Mouse (Mus musculus): Measurements from ENCODE around the gene Ppp2r2c. TPM values are rescaled to one million over a fixed set of nuclear protein-coding genes. Genes with fewer than 3 reads are reported as not detected.

Gene Ppp2r2c
- under 1 TPM; 0.08 to 0.28 TPM for total RNA-seq (2021)

- DNase-seq: no peak
- intact Hi-C loops (cut with DNase I): no loop called here
Observed at GRCm38 (mm10) chr5:36868266-36869090, at the start of gene Ppp2r2c. Ppp2r2c (plus strand) TSS chr5:36868513.

GRCm38 (mm10) chr5:36819742-36820141 lies 48.6 kb upstream of the Ppp2r2c start:
- DNase-seq: no peak
- intact Hi-C loops (cut with DNase I): no loop called here

GRCm38 (mm10) chr5:36820142-36820541 lies 48.2 kb upstream of the Ppp2r2c start:
- peak; percentile 39 to 60 for DNase-seq
- intact Hi-C loops (cut with DNase I): no loop called here

GRCm38 (mm10) chr5:36822907-36823306 lies 45.4 kb upstream of the Ppp2r2c start:
- intact Hi-C loops (cut with DNase I): no loop called here
- DNase-seq: no peak

GRCm38 (mm10) chr5:36829098-36829497 lies 39.2 kb upstream of the Ppp2r2c start:
- intact Hi-C loops (cut with DNase I): no loop called here
- DNase-seq: no peak

GRCm38 (mm10) chr5:36829913-36830879 lies 38.1 kb upstream of the Ppp2r2c start, which contains the start of gene Man2b2:
Man2b2 (minus strand) TSS chr5:36830653.
- peak; percentile 92 to 96 for DNase-seq

GRCm38 (mm10) chr5:36831272-36831671 lies 37.0 kb upstream of the Ppp2r2c start:
- intact Hi-C loops (cut with DNase I): no loop called here
- DNase-seq: no peak

More at GRCm38 (mm10) chr5:36829913-36830879, 38.1 kb upstream of the Ppp2r2c start, which contains the start of gene Man2b2:
- intact Hi-C loops (cut with DNase I): no loop called here

GRCm38 (mm10) chr5:36835933-36836332 lies 32.4 kb upstream of the Ppp2r2c start:
- DNase-seq: peak; percentile 60 to 78
- intact Hi-C loops (cut with DNase I): loop anchor here (1.0 to 5.0 kb wide), 3 partner anchors 82 to 166 kb away; no protein-coding TSS in a partner anchor

- DNase-seq: no peak
- intact Hi-C loops (cut with DNase I): loop anchor here (5.0 kb wide), 2 partner anchors 98 to 163 kb away; no protein-coding TSS in a partner anchor
Observed at GRCm38 (mm10) chr5:36839032-36839431, 29.3 kb upstream of the Ppp2r2c start.

GRCm38 (mm10) chr5:36839602-36840001 lies 28.7 kb upstream of the Ppp2r2c start:
- intact Hi-C loops (cut with DNase I): loop anchor here (5.0 kb wide), 2 partner anchors 98 to 163 kb away; no protein-coding TSS in a partner anchor
- DNase-seq: no peak

GRCm38 (mm10) chr5:36840092-36840491 lies 28.2 kb upstream of the Ppp2r2c start:
- intact Hi-C loops (cut with DNase I): no loop called here
- no peak for DNase-seq

GRCm38 (mm10) chr5:36841701-36842100 lies 26.6 kb upstream of the Ppp2r2c start:
- DNase-seq: no peak
- intact Hi-C loops (cut with DNase I): no loop called here

GRCm38 (mm10) chr5:36844490-36844889 lies 23.8 kb upstream of the Ppp2r2c start:
- intact Hi-C loops (cut with DNase I): no loop called here
- no peak for DNase-seq

GRCm38 (mm10) chr5:36851572-36851971 lies 16.7 kb upstream of the Ppp2r2c start:
- intact Hi-C loops (cut with DNase I): no loop called here
- no peak for DNase-seq

GRCm38 (mm10) chr5:36855180-36855579 lies 13.1 kb upstream of the Ppp2r2c start:
- DNase-seq: no peak
- intact Hi-C loops (cut with DNase I): no loop called here

- DNase-seq: no peak
- intact Hi-C loops (cut with DNase I): no loop called here
Observed at GRCm38 (mm10) chr5:36856529-36856928, 11.8 kb upstream of the Ppp2r2c start.

GRCm38 (mm10) chr5:36857546-36857945 lies 10.8 kb upstream of the Ppp2r2c start:
- intact Hi-C loops (cut with DNase I): no loop called here
- DNase-seq: no peak

- intact Hi-C loops (cut with DNase I): no loop called here
Observed at GRCm38 (mm10) chr5:36861084-36861483, 7.2 kb upstream of the Ppp2r2c start.

GRCm38 (mm10) chr5:36866701-36867250 lies 1.5 kb upstream of the Ppp2r2c start:
- intact Hi-C loops (cut with DNase I): no loop called here
- no peak for DNase-seq

More at GRCm38 (mm10) chr5:36861084-36861483, 7.2 kb upstream of the Ppp2r2c start:
- DNase-seq: no peak

GRCm38 (mm10) chr5:36867561-36867960 lies 752 bp upstream of the Ppp2r2c start:
- DNase-seq: no peak
- intact Hi-C loops (cut with DNase I): no loop called here

- intact Hi-C loops (cut with DNase I): no loop called here
- DNase-seq: no peak
Observed at GRCm38 (mm10) chr5:36869186-36869577, 869 bp downstream of the Ppp2r2c start.

Measured in heart, postnatal 36 days (tissue).